Mouse (Mus musculus): ENCODE results near the gene Gadd45a. TPM values are rescaled to one million over a fixed set of nuclear protein-coding genes. Genes with fewer than 3 reads are reported as not detected.
"Not testable (repeated sequence)": the region's sequence is repeated elsewhere in the genome, so short reads cannot be mapped to it uniquely, and the experiment has no call there.

The Gadd45a gene
- polyA plus RNA-seq, 1 experiment from 2014 or later = 10.9 TPM

GRCm38 (mm10) chr6:67045424-67045823 is 8.2 kb upstream of the Gadd45a start:
- no peak for ATAC-seq (replicated peaks)
- no peak overlapping the region for H3K27ac ChIP-seq (replicated peaks)
- no peaks in the 10 kb centered on the region for H3K36me3 ChIP-seq
- H3K4me1 ChIP-seq = peaks cover 15% of the 10 kb centered on the region
- no peaks in the 10 kb centered on the region for H3K27me3 ChIP-seq
- H3K9me3 ChIP-seq = no peaks in the 10 kb centered on the region
- no peak overlapping the region for H3K4me3 ChIP-seq
- no peak overlapping the region for H3K9ac ChIP-seq (replicated peaks)
- 92% methylated on average over 3 of the region's 3 CpGs for WGBS
- H3K4me2 ChIP-seq (replicated peaks) = no peak overlapping the region

GRCm38 (mm10) chr6:67040904-67041410 is 3.7 kb upstream of the Gadd45a start:
- H3K36me3 ChIP-seq = no peaks in the 10 kb centered on the region
- H3K4me1 ChIP-seq = peaks cover 4% of the 10 kb centered on the region
- H3K9ac ChIP-seq (replicated peaks) = no peak overlapping the region
- no peaks in the 10 kb centered on the region for H3K9me3 ChIP-seq
- 48% methylated on average over 4 of the region's 4 CpGs for WGBS
- H3K27ac ChIP-seq (replicated peaks) = no peak overlapping the region
- no peak overlapping the region for H3K4me2 ChIP-seq (replicated peaks)
- H3K27me3 ChIP-seq = no peaks in the 10 kb centered on the region
- no peak overlapping the region for H3K4me3 ChIP-seq
- ATAC-seq (replicated peaks) = no peak

GRCm38 (mm10) chr6:67038964-67039363 is 1.7 kb upstream of the Gadd45a start:
- peaks cover 17% of the 10 kb centered on the region for H3K4me1 ChIP-seq
- WGBS = 96% methylated on average over 3 of the region's 3 CpGs
- no peak for ATAC-seq (replicated peaks)
- H3K9me3 ChIP-seq = no peaks in the 10 kb centered on the region
- no peak overlapping the region for H3K27ac ChIP-seq (replicated peaks)
- H3K4me3 ChIP-seq = no peak overlapping the region
- no peak overlapping the region for H3K9ac ChIP-seq (replicated peaks)
- H3K4me2 ChIP-seq (replicated peaks) = no peak overlapping the region
- H3K27me3 ChIP-seq = no peaks in the 10 kb centered on the region
- H3K36me3 ChIP-seq = no peaks in the 10 kb centered on the region

- H3K27ac ChIP-seq (replicated peaks) = peak overlapping the region; percentile 83
- no peaks in the 10 kb centered on the region for H3K9me3 ChIP-seq
- peaks cover 17% of the 10 kb centered on the region for H3K4me1 ChIP-seq
- H3K4me2 ChIP-seq (replicated peaks) = peak overlapping the region; percentile 92
- ATAC-seq (replicated peaks) = peak; percentile 79
- H3K36me3 ChIP-seq = no peaks in the 10 kb centered on the region
- peak overlapping the region; percentile 74 for H3K9ac ChIP-seq (replicated peaks)
- under 1% methylated on average over 29 of the region's 29 CpGs for WGBS
- H3K27me3 ChIP-seq = no peaks in the 10 kb centered on the region
- peak overlapping the region; percentile 84 for H3K4me3 ChIP-seq
These were observed 873 bp downstream of the Gadd45a start for GRCm38 (mm10) chr6:67036356-67036811.

GRCm38 (mm10) chr6:67035388-67036299 is 1.6 kb downstream of the Gadd45a start:
- no peak for ATAC-seq (replicated peaks)
- Histone ChIP-seq H3K27ac (replicated peaks) (no peak overlapping the region), H3K36me3 (no peaks in the 10 kb centered on the region), H3K4me1 (peaks cover 17% of the 10 kb centered on the region), H3K4me3 (peak overlapping the region; percentile 84), H3K4me2 (replicated peaks) (peak overlapping the region; percentile 92), H3K9me3 (no peaks in the 10 kb centered on the region), H3K9ac (replicated peaks) (peak overlapping the region; percentile 74), H3K27me3 (no peaks in the 10 kb centered on the region)
- 6% methylated on average over 19 of the region's 19 CpGs for WGBS

GRCm38 (mm10) chr6:67034331-67035130 is 2.7 kb downstream of the Gadd45a start:
- Histone ChIP-seq H3K36me3 (no peaks in the 10 kb centered on the region), H3K4me2 (replicated peaks) (no peak overlapping the region)
- ATAC-seq (replicated peaks) = no peak

GRCm38 (mm10) chr6:67033604-67034003 is 3.7 kb downstream of the Gadd45a start:
- no peak for ATAC-seq (replicated peaks)
- Histone ChIP-seq H3K9me3 (no peaks in the 10 kb centered on the region), H3K4me3 (no peak overlapping the region), H3K27me3 (no peaks in the 10 kb centered on the region), H3K36me3 (no peaks in the 10 kb centered on the region), H3K27ac (replicated peaks) (no peak overlapping the region), H3K4me1 (peaks cover 17% of the 10 kb centered on the region), H3K4me2 (replicated peaks) (no peak overlapping the region), H3K9ac (replicated peaks) (no peak overlapping the region)
- WGBS = 73% methylated on average over 4 of the region's 4 CpGs

More at GRCm38 (mm10) chr6:67034331-67035130, 2.7 kb downstream of the Gadd45a start:
- H3K27ac ChIP-seq (replicated peaks) = no peak overlapping the region
- WGBS = 60% methylated on average over 7 of the region's 7 CpGs
- no peaks in the 10 kb centered on the region for H3K27me3 ChIP-seq
- H3K4me3 ChIP-seq = no peak overlapping the region
- H3K9ac ChIP-seq (replicated peaks) = no peak overlapping the region
- H3K9me3 ChIP-seq = no peaks in the 10 kb centered on the region
- H3K4me1 ChIP-seq = peaks cover 17% of the 10 kb centered on the region

- H3K4me3 ChIP-seq; ATAC-seq (replicated peaks); H3K9me3 ChIP-seq; H3K9ac ChIP-seq (replicated peaks); H3K36me3 ChIP-seq; H3K27ac ChIP-seq (replicated peaks); H3K4me2 ChIP-seq (replicated peaks); H3K27me3 ChIP-seq: not testable (repeated sequence)
- WGBS = 93% methylated on average over 3 of the region's 4 CpGs
- peaks cover 17% of the 10 kb centered on the region for H3K4me1 ChIP-seq
These were observed 4.3 kb downstream of the Gadd45a start for GRCm38 (mm10) chr6:67032972-67033371.

GRCm38 (mm10) chr6:67032551-67032950 is 4.7 kb downstream of the Gadd45a start:
- H3K4me3 ChIP-seq; ATAC-seq (replicated peaks); H3K36me3 ChIP-seq; H3K27ac ChIP-seq (replicated peaks); H3K9me3 ChIP-seq; H3K4me2 ChIP-seq (replicated peaks); H3K27me3 ChIP-seq; H3K9ac ChIP-seq (replicated peaks): not testable (repeated sequence)
- H3K4me1 ChIP-seq = peaks cover 17% of the 10 kb centered on the region

GRCm38 (mm10) chr6:67030846-67031245 is 6.4 kb downstream of the Gadd45a start:
- no peak for ATAC-seq (replicated peaks)
- H3K4me1 ChIP-seq = peaks cover 12% of the 10 kb centered on the region
- no peaks in the 10 kb centered on the region for H3K36me3 ChIP-seq
- no peak overlapping the region for H3K4me3 ChIP-seq
- no peak overlapping the region for H3K27ac ChIP-seq (replicated peaks)
- no peak overlapping the region for H3K9ac ChIP-seq (replicated peaks)
- 27% methylated on average over 5 of the region's 5 CpGs for WGBS
- H3K9me3 ChIP-seq = no peaks in the 10 kb centered on the region
- no peak overlapping the region for H3K4me2 ChIP-seq (replicated peaks)
- H3K27me3 ChIP-seq = no peaks in the 10 kb centered on the region

GRCm38 (mm10) chr6:67030416-67030815 is 6.8 kb downstream of the Gadd45a start:
- no peak for ATAC-seq (replicated peaks)
- H3K4me2 ChIP-seq (replicated peaks) = no peak overlapping the region

GRCm38 (mm10) chr6:67029987-67030386 is 7.3 kb downstream of the Gadd45a start:
- Histone ChIP-seq H3K27ac (replicated peaks) (no peak overlapping the region), H3K9ac (replicated peaks) (no peak overlapping the region), H3K27me3 (no peaks in the 10 kb centered on the region), H3K36me3 (no peaks in the 10 kb centered on the region), H3K4me3 (no peak overlapping the region), H3K4me1 (peaks cover 6% of the 10 kb centered on the region; the same call in 1 of the 2 replicates), H3K9me3 (no peaks in the 10 kb centered on the region), H3K4me2 (replicated peaks) (no peak overlapping the region)
- WGBS = 19% methylated on average over 3 of the region's 3 CpGs
- no peak for ATAC-seq (replicated peaks)

More at GRCm38 (mm10) chr6:67030416-67030815, 6.8 kb downstream of the Gadd45a start:
- Histone ChIP-seq H3K4me3 (no peak overlapping the region), H3K4me1 (peaks cover 8% of the 10 kb centered on the region), H3K9me3 (no peaks in the 10 kb centered on the region), H3K27me3 (no peaks in the 10 kb centered on the region), H3K36me3 (no peaks in the 10 kb centered on the region), H3K9ac (replicated peaks) (no peak overlapping the region), H3K27ac (replicated peaks) (no peak overlapping the region)
- 13% methylated on average over 2 of the region's 2 CpGs for WGBS
